Mouse (Mus musculus) liver, embryonic 13.5 days (tissue): ENCODE data around the gene Nprl2. TPM values are rescaled to one million over a fixed set of nuclear protein-coding genes. Genes with fewer than 3 reads are reported as not detected.
A peak's percentile ranks its signal among the peaks of the same experiment; 100 is the strongest.
"Not testable (repeated sequence)": the region's sequence is repeated elsewhere in the genome, so short reads cannot be mapped to it uniquely, and the experiment has no call there.

Experiments
- ATAC-seq: fragments of 200-750 bp; cut with Nextera tagmentation; 2 replicates; pipeline ENCODE4 v1.8.0; 2017; ENCODE audit warnings: low read depth, mild to moderate bottlenecking, moderate number of reproducible peaks, moderate library complexity
- DNase-seq: peaks from one replicate; pipeline ENCODE4 v3.0.0; 2022
- H3K27ac ChIP-seq: fragments of 300-500 bp; sonication (generic); 2 replicates; pipeline ENCODE4 v1.5.1; 2015; ENCODE audit warnings: moderate library complexity, mild to moderate bottlenecking, inconsistent platforms
- H3K27me3 ChIP-seq: fragments of 300-500 bp; sonication (generic); 2 replicates; pipeline ENCODE4 v1.6.1; 2015; ENCODE audit warnings: mild to moderate bottlenecking, inconsistent platforms
- H3K36me3 ChIP-seq: fragments of 300-500 bp; sonication (generic); 2 replicates; pipeline ENCODE4 v1.6.1; 2015; ENCODE audit warnings: mild to moderate bottlenecking, inconsistent platforms
- H3K4me1 ChIP-seq: fragments of 300-500 bp; sonication (generic); replicated peaks from 2 replicates; pipeline ENCODE4 v1.6.1; 2015; ENCODE audit warnings: inconsistent platforms
- H3K4me2 ChIP-seq: fragments of 300-500 bp; sonication (generic); 2 replicates; pipeline ENCODE4 v1.6.1; 2015; ENCODE audit warnings: inconsistent platforms, mild to moderate bottlenecking, moderate library complexity
- H3K4me3 ChIP-seq: fragments of 300-500 bp; sonication (generic); replicated peaks from 2 replicates; pipeline ENCODE4 v1.5.1; 2015; ENCODE audit warnings: mild to moderate bottlenecking, inconsistent platforms
- H3K9ac ChIP-seq: fragments of 300-500 bp; sonication (generic); 2 replicates; pipeline ENCODE4 v1.6.1; 2015; ENCODE audit warnings: mild to moderate bottlenecking, inconsistent platforms
- H3K9me3 ChIP-seq: fragments of 300-500 bp; sonication (generic); replicated peaks from 2 replicates; pipeline ENCODE4 v1.6.1; 2016; ENCODE audit warnings: inconsistent platforms
- WGBS: fragments of 180-500 bp; shearing (Covaris S2); methylation state at CpG from one replicate; pipeline ENCODE4 v1.1.7; 2015; ENCODE audit not compliant: insufficient replicate concordance; 5-methylcytosine and 5-hydroxymethylcytosine counted together
- polyA plus RNA-seq: library from polyadenylated mRNA; unstranded; fragments of >200 nt; fragmentation: Nextera tagmentation; extraction: Ambion mirVana; gene quantifications from 2 replicates; pipeline ENCODE4 v1.2.1, GENCODE M21; 2015

Gene Nprl2
- polyA plus RNA-seq, 1 experiment from 2014 or later, result 14.3 TPM

- peak overlapping the region; percentile 92 for H3K4me2 ChIP-seq
- no peak for DNase-seq
- H3K27ac ChIP-seq, result peak overlapping the region; percentile 94
- ATAC-seq, result no peak
- peak overlapping the region; percentile 92 for H3K9ac ChIP-seq
- peaks cover 82% of the 10 kb centered on the region for H3K4me1 ChIP-seq
- no peaks in the 10 kb centered on the region for H3K9me3 ChIP-seq
- 65% methylated on average over 13 of the region's 13 CpGs for WGBS
- H3K36me3 ChIP-seq, result peaks cover 46% of the 10 kb centered on the region
- peak overlapping the region; percentile 86 for H3K4me3 ChIP-seq
- no peaks in the 10 kb centered on the region for H3K27me3 ChIP-seq
Observed at GRCm38 (mm10) chr9:107570016-107570415, 28.0 kb downstream of the Nprl2 start.

GRCm38 (mm10) chr9:107570845-107571244 lies 28.8 kb downstream of the Nprl2 start:
- Histone ChIP-seq H3K4me2 (peak overlapping the region; percentile 92), H3K27me3 (no peaks in the 10 kb centered on the region), H3K9ac (peak overlapping the region; percentile 92), H3K4me3 (peak overlapping the region; percentile 86), H3K4me1 (peaks cover 82% of the 10 kb centered on the region), H3K36me3 (peaks cover 40% of the 10 kb centered on the region), H3K9me3 (no peaks in the 10 kb centered on the region), H3K27ac (peak overlapping the region; percentile 94)
- DNase-seq, result peak; percentile 70
- WGBS, result 31% methylated on average over 21 of the region's 21 CpGs
- ATAC-seq, result peak; percentile 68

GRCm38 (mm10) chr9:107571534-107572326 lies 29.7 kb downstream of the Nprl2 start:
- H3K27ac ChIP-seq, result peak overlapping the region; percentile 94
- H3K36me3 ChIP-seq, result peaks cover 40% of the 10 kb centered on the region
- H3K4me3 ChIP-seq, result peak overlapping the region; percentile 86
- 78% methylated on average over 22 of the region's 22 CpGs for WGBS
- peak overlapping the region; percentile 92 for H3K4me2 ChIP-seq
- ATAC-seq (peak; percentile 43), DNase-seq (peak; percentile 51)
- H3K9me3 ChIP-seq, result no peaks in the 10 kb centered on the region
- H3K4me1 ChIP-seq, result peaks cover 82% of the 10 kb centered on the region
- H3K27me3 ChIP-seq, result no peaks in the 10 kb centered on the region
- H3K9ac ChIP-seq, result peak overlapping the region; percentile 92

GRCm38 (mm10) chr9:107572327-107572662 lies 30.3 kb downstream of the Nprl2 start:
- WGBS, result 92% methylated on average over 2 of the region's 2 CpGs

GRCm38 (mm10) chr9:107573774-107574173 lies 31.7 kb downstream of the Nprl2 start:
- ATAC-seq, H3K9me3 ChIP-seq, H3K4me3 ChIP-seq, H3K27me3 ChIP-seq, DNase-seq, H3K9ac ChIP-seq, H3K4me2 ChIP-seq: not testable (repeated sequence)
- Histone ChIP-seq H3K36me3 (peaks cover 40% of the 10 kb centered on the region), H3K4me1 (peaks cover 81% of the 10 kb centered on the region), H3K27ac (peak overlapping the region; percentile 94)
- WGBS, result 73% methylated on average over 6 of the region's 6 CpGs

More at GRCm38 (mm10) chr9:107572327-107572662, 30.3 kb downstream of the Nprl2 start:
- DNase-seq, result no peak
- peaks cover 82% of the 10 kb centered on the region for H3K4me1 ChIP-seq
- peaks cover 40% of the 10 kb centered on the region for H3K36me3 ChIP-seq
- H3K27ac ChIP-seq, result peak overlapping the region; percentile 94
- no peaks in the 10 kb centered on the region for H3K27me3 ChIP-seq
- peak overlapping the region; percentile 86; the same call in 1 of the 2 replicates for H3K4me3 ChIP-seq
- H3K4me2 ChIP-seq, result peak overlapping the region; percentile 92
- no peak for ATAC-seq
- peak overlapping the region; percentile 92 for H3K9ac ChIP-seq
- no peaks in the 10 kb centered on the region for H3K9me3 ChIP-seq

GRCm38 (mm10) chr9:107575579-107576356 lies 33.7 kb downstream of the Nprl2 start:
- no peak for DNase-seq
- no peak overlapping the region for H3K9ac ChIP-seq

GRCm38 (mm10) chr9:107576357-107577107 lies 34.5 kb downstream of the Nprl2 start, which contains the start of gene Hyal1:
TSS of gene Hyal1 (plus strand) at chr9:107576927.
- no peaks in the 10 kb centered on the region for H3K27me3 ChIP-seq
- H3K9me3 ChIP-seq, result no peaks in the 10 kb centered on the region
- H3K9ac ChIP-seq, result peak within 1 kb of the TSS; percentile 73
- DNase-seq (peak; percentile 78), ATAC-seq (peak; percentile 77)
- peak within 1 kb of the TSS; percentile 78 for H3K4me2 ChIP-seq
- peak within 1 kb of the TSS; percentile 55 for H3K4me3 ChIP-seq
- 27% methylated on average over 16 of the region's 16 CpGs for WGBS
- H3K4me1 ChIP-seq, result peaks cover 79% of the 10 kb centered on the region
- peaks cover 27% of the 10 kb centered on the region for H3K36me3 ChIP-seq
- H3K27ac ChIP-seq, result peak within 1 kb of the TSS; percentile 82

More at GRCm38 (mm10) chr9:107575579-107576356, 33.7 kb downstream of the Nprl2 start:
- no peaks in the 10 kb centered on the region for H3K27me3 ChIP-seq
- WGBS, result 74% methylated on average over 14 of the region's 14 CpGs
- H3K4me1 ChIP-seq, result peaks cover 81% of the 10 kb centered on the region
- ATAC-seq, result no peak
- H3K36me3 ChIP-seq, result peaks cover 32% of the 10 kb centered on the region
- no peaks in the 10 kb centered on the region for H3K9me3 ChIP-seq
- H3K27ac ChIP-seq, result peak overlapping the region; percentile 82
- H3K4me3 ChIP-seq, result no peak overlapping the region
- H3K4me2 ChIP-seq, result peak overlapping the region; percentile 78; the same call in 1 of the 2 replicates

- H3K27me3 ChIP-seq, result no peaks in the 10 kb centered on the region
- no peak overlapping the region for H3K4me3 ChIP-seq
- DNase-seq, result no peak
- WGBS, result 86% methylated on average over 10 of the region's 10 CpGs
- no peaks in the 10 kb centered on the region for H3K9me3 ChIP-seq
- H3K4me1 ChIP-seq, result peaks cover 79% of the 10 kb centered on the region
- peaks cover 16% of the 10 kb centered on the region for H3K36me3 ChIP-seq
- 0 out of 2 replicates have a peak overlapping the region, but pooled peaks have one; percentile 5 for H3K27ac ChIP-seq
- no peak for ATAC-seq
- H3K9ac ChIP-seq, result peak overlapping the region; percentile 3; the same call in 1 of the 2 replicates
- peak overlapping the region; percentile 78; the same call in 1 of the 2 replicates for H3K4me2 ChIP-seq
Observed at GRCm38 (mm10) chr9:107577871-107578270, 35.8 kb downstream of the Nprl2 start.

- WGBS, result 80% methylated on average over 3 of the region's 3 CpGs
- Histone ChIP-seq H3K4me3 (no peak within 1 kb of the TSS), H3K4me1 (peaks cover 78% of the 10 kb centered on the region), H3K27me3 (no peaks in the 10 kb centered on the region), H3K4me2 (peak within 1 kb of the TSS; percentile 93; the same call in 1 of the 2 replicates), H3K9ac (peak within 1 kb of the TSS; percentile 89), H3K9me3 (no peaks in the 10 kb centered on the region), H3K36me3 (peaks cover 17% of the 10 kb centered on the region), H3K27ac (peak within 1 kb of the TSS; percentile 98)
- DNase-seq (no peak), ATAC-seq (no peak)
Observed at GRCm38 (mm10) chr9:107578587-107578986, 36.6 kb downstream of the Nprl2 start, which contains the start of gene Naa80. TSS of gene Naa80 (plus strand) at chr9:107578887.

- DNase-seq (no peak), ATAC-seq (no peak)
- Histone ChIP-seq H3K4me3 (no peak overlapping the region), H3K27me3 (no peaks in the 10 kb centered on the region), H3K36me3 (peaks cover 21% of the 10 kb centered on the region), H3K4me1 (peaks cover 82% of the 10 kb centered on the region), H3K4me2 (peak overlapping the region; percentile 93; the same call in 1 of the 2 replicates), H3K27ac (peak overlapping the region; percentile 98), H3K9me3 (no peaks in the 10 kb centered on the region), H3K9ac (peak overlapping the region; percentile 89; the same call in 1 of the 2 replicates)
- WGBS, result 88% methylated on average over 14 of the region's 14 CpGs
Observed at GRCm38 (mm10) chr9:107579023-107579900, 37.2 kb downstream of the Nprl2 start.
